Mouse (Mus musculus) ovary, postnatal 10 days (tissue): ENCODE measurements around the gene Klk8.
A peak's percentile ranks its signal among the peaks of the same experiment; 100 is the strongest.

Experiments
- DNase-seq: peaks from one replicate; pipeline ENCODE4 v3.0.0; 2022; ENCODE audit warnings: low spot score

Klk8 gene

GRCm38 (mm10) chr7:43797333-43797769 lies at the start of gene Klk8:
Gene Klk8 (plus strand): TSS chr7:43797577.
- no peak for DNase-seq

GRCm38 (mm10) chr7:43747788-43748187 lies 49.6 kb upstream of the Klk8 start:
- DNase-seq, result no peak

GRCm38 (mm10) chr7:43752806-43753205 lies 44.6 kb upstream of the Klk8 start:
- no peak for DNase-seq

- DNase-seq, result no peak
Observed at GRCm38 (mm10) chr7:43766484-43766883, 30.9 kb upstream of the Klk8 start.

- no peak for DNase-seq
Observed at GRCm38 (mm10) chr7:43768597-43768996, 28.8 kb upstream of the Klk8 start, which contains the start of gene Klk12. Gene Klk12 (plus strand): TSS chr7:43768897.

- DNase-seq, result no peak
Observed at GRCm38 (mm10) chr7:43769636-43770035, 27.7 kb upstream of the Klk8 start.

GRCm38 (mm10) chr7:43770701-43771100 lies 26.7 kb upstream of the Klk8 start:
- no peak for DNase-seq

GRCm38 (mm10) chr7:43771916-43772315 lies 25.5 kb upstream of the Klk8 start:
- DNase-seq, result no peak

- no peak for DNase-seq
Observed at GRCm38 (mm10) chr7:43772901-43773300, 24.5 kb upstream of the Klk8 start.

GRCm38 (mm10) chr7:43774364-43774763 lies 23.0 kb upstream of the Klk8 start, which contains the start of gene Klk11:
Gene Klk11 (plus strand): TSS chr7:43774604.
- no peak for DNase-seq

GRCm38 (mm10) chr7:43774802-43775201 lies 22.6 kb upstream of the Klk8 start:
- DNase-seq, result no peak

GRCm38 (mm10) chr7:43775311-43776057 lies 21.9 kb upstream of the Klk8 start:
- DNase-seq, result no peak

GRCm38 (mm10) chr7:43776506-43776905 lies 20.9 kb upstream of the Klk8 start:
- DNase-seq, result no peak

GRCm38 (mm10) chr7:43777423-43777822 lies 20.0 kb upstream of the Klk8 start:
- no peak for DNase-seq

- no peak for DNase-seq
Observed at GRCm38 (mm10) chr7:43778176-43778970, 19.0 kb upstream of the Klk8 start.

- no peak for DNase-seq
Observed at GRCm38 (mm10) chr7:43780241-43780640, 17.1 kb upstream of the Klk8 start.

GRCm38 (mm10) chr7:43780746-43781145 lies 16.6 kb upstream of the Klk8 start, which contains the start of gene Klk10:
Gene Klk10 (plus strand): TSS chr7:43781035.
- DNase-seq, result no peak

- no peak for DNase-seq
Observed at GRCm38 (mm10) chr7:43781541-43781940, 15.8 kb upstream of the Klk8 start.

GRCm38 (mm10) chr7:43782275-43783265 lies 14.8 kb upstream of the Klk8 start:
- DNase-seq, result peak; percentile 67

- DNase-seq, result no peak
Observed at GRCm38 (mm10) chr7:43785286-43785685, 12.1 kb upstream of the Klk8 start.

GRCm38 (mm10) chr7:43788096-43788495 lies 9.3 kb upstream of the Klk8 start:
- no peak for DNase-seq

GRCm38 (mm10) chr7:43789295-43789694 lies 8.1 kb upstream of the Klk8 start:
- no peak for DNase-seq
